Mouse (Mus musculus): ENCODE measurements around the gene Fzr1. TPM values are rescaled to one million over a fixed set of nuclear protein-coding genes. Genes with fewer than 3 reads are reported as not detected.

The Fzr1 gene
- total and polyA plus RNA-seq, 3 experiments: 33.1 to 75.4 (median 44.5) TPM

GRCm38 (mm10) chr10:81404082-81404481 is 25.8 kb upstream of the Fzr1 start:
- Histone ChIP-seq H3K36me3 (replicated peaks in 1 of 2; ENCODE audit: control insufficient read depth in 1 of 2, insufficient read depth in 1 of 2, low read length in 1 of 2) (peaks cover 78 to 80% of the 10 kb centered on the region in 2 experiments), H3K27ac (ENCODE audit: insufficient read depth, low read depth) (no peak overlapping the region), H3K27me3 (replicated peaks) (no peaks in the 10 kb centered on the region), H3K4me2 (ENCODE audit: insufficient read depth, low read depth, poor library complexity, severe bottlenecking) (no peak overlapping the region), H3K4me3 (replicated peaks in 1 of 3; ENCODE audit: low read depth in 2 of 3, low read length in 2 of 3, poor library complexity in 1 of 3) (no peak overlapping the region), H3K79me2 (replicated peaks; ENCODE audit: control insufficient read depth, extremely low read depth, insufficient read depth, poor library complexity, severe bottlenecking) (no peaks in the 10 kb centered on the region), H3K9ac (ENCODE audit: insufficient read depth, low read depth) (no peak overlapping the region), H3K4me1 (ENCODE audit: control insufficient read depth in 1 of 2, insufficient read depth in 2 of 2) (peaks cover 20 to 43% of the 10 kb centered on the region in 2 experiments), H3K9me3 (replicated peaks; ENCODE audit: low read length) (no peaks in the 10 kb centered on the region)
- in situ Hi-C loops (cut with MboI; ENCODE audit: low pct_ligation_motif_present, low pct_unique_long_range_greater_than_20kb, low sequenced_read_pairs): no loop called here
- dilution Hi-C loops (cut with MboI; ENCODE audit: extremely low pct_ligation_motif_present, extremely low pct_unique_long_range_greater_than_20kb, low sequenced_read_pairs): no loop called here
- TF ChIP-seq CHD2 (IDR thresholded peaks at IDR 0.05; ENCODE audit: low read length) (no peak), JUND (conservative IDR thresholded peaks at IDR 0.05; ENCODE audit: low read depth, low read length) (no peak), ZKSCAN1 (IDR thresholded peaks at IDR 0.05; ENCODE audit: borderline replicate concordance, low read depth, low read length) (no peak), IRF4 (IDR thresholded peaks at IDR 0.05; ENCODE audit: low read depth, low read length) (no peak)
- DNase-seq (ENCODE audit: extremely low read depth): no peak

- TF ChIP-seq JUND (conservative IDR thresholded peaks at IDR 0.05; ENCODE audit: low read depth, low read length): no peak
- TF ChIP-seq MYC (IDR thresholded peaks at IDR 0.05; ENCODE audit: low read depth, low read length): no peak
- TF ChIP-seq E2F4 (IDR thresholded peaks at IDR 0.05; ENCODE audit: insufficient replicate concordance, low read depth, low read length): no peak
- no peak for TF ChIP-seq BHLHE40 (IDR thresholded peaks at IDR 0.05; ENCODE audit: low read depth, low read length)
- no peak for TF ChIP-seq TCF12 (IDR thresholded peaks at IDR 0.05; ENCODE audit: low read depth, low read length)
- TF ChIP-seq NRF1 (IDR thresholded peaks at IDR 0.05; ENCODE audit: low read depth, low read length): no peak
- no peak for TF ChIP-seq PAX5 (IDR thresholded peaks at IDR 0.05; ENCODE audit: low read length)
- no peak for TF ChIP-seq POLR2A (IDR thresholded peaks at IDR 0.05; ENCODE audit: low read depth, low read length)
- TF ChIP-seq RAD21 (IDR thresholded peaks at IDR 0.05; ENCODE audit: low read depth, low read length): no peak
- no peak for TF ChIP-seq KAT2A (IDR thresholded peaks at IDR 0.05; ENCODE audit: insufficient replicate concordance, low read length)
- no peak for TF ChIP-seq ETS1 (conservative IDR thresholded peaks at IDR 0.05; ENCODE audit: low read depth, low read length)
- no peak for TF ChIP-seq CHD2 (IDR thresholded peaks at IDR 0.05; ENCODE audit: low read length)
- no peak for TF ChIP-seq TBP (conservative IDR thresholded peaks at IDR 0.05; ENCODE audit: low read depth, low read length)
- TF ChIP-seq MAFK (IDR thresholded peaks at IDR 0.05; ENCODE audit: insufficient replicate concordance, low read length): no peak
- Histone ChIP-seq H3K9ac (ENCODE audit: insufficient read depth, low read depth) (no peak overlapping the region), H3K4me1 (ENCODE audit: control insufficient read depth in 1 of 2, insufficient read depth in 2 of 2) (peaks cover 16 to 37% of the 10 kb centered on the region in 2 experiments), H3K4me3 (replicated peaks in 1 of 3; ENCODE audit: low read depth in 2 of 3, low read length in 2 of 3, poor library complexity in 1 of 3) (no peak overlapping the region), H3K27me3 (replicated peaks) (no peaks in the 10 kb centered on the region), H3K4me2 (ENCODE audit: insufficient read depth, low read depth, poor library complexity, severe bottlenecking) (no peak overlapping the region), H3K36me3 (replicated peaks in 1 of 2; ENCODE audit: control insufficient read depth in 1 of 2, insufficient read depth in 1 of 2, low read length in 1 of 2) (peaks cover 76 to 79% of the 10 kb centered on the region in 2 experiments), H3K9me3 (replicated peaks; ENCODE audit: low read length) (no peaks in the 10 kb centered on the region), H3K27ac (ENCODE audit: insufficient read depth, low read depth) (no peak overlapping the region), H3K79me2 (replicated peaks; ENCODE audit: control insufficient read depth, extremely low read depth, insufficient read depth, poor library complexity, severe bottlenecking) (no peaks in the 10 kb centered on the region)
- dilution Hi-C loops (cut with MboI; ENCODE audit: extremely low pct_ligation_motif_present, extremely low pct_unique_long_range_greater_than_20kb, low sequenced_read_pairs) (no loop called here), in situ Hi-C loops (cut with MboI; ENCODE audit: low pct_ligation_motif_present, low pct_unique_long_range_greater_than_20kb, low sequenced_read_pairs) (no loop called here)
- no peak for DNase-seq (ENCODE audit: extremely low read depth)
Observed at GRCm38 (mm10) chr10:81403511-81403910, 25.2 kb upstream of the Fzr1 start.
